Mouse (Mus musculus) ES-Bruce4 (cell line): ENCODE measurements at regions not wholly inside any gene's neighbourhood (a gene's known extent, or its start where the extent isn't known, plus 50 kb on each side); places are given as distances from the start of the nearest gene placed in this dataset.

Experiments
- CTCF ChIP-seq: IDR thresholded peaks from one replicate; pipeline ENCODE4 v1.8.1; 2011; ENCODE audit warnings: low read depth, low read length
- EP300 ChIP-seq: IDR thresholded peaks from 2 replicates; pipeline ENCODE4 v1.6.1; 2011; ENCODE audit warnings: low read depth, low read length; ENCODE audit not compliant: insufficient read depth
- POLR2A ChIP-seq: IDR thresholded peaks from one replicate; pipeline ENCODE4 v1.8.1; 2011; ENCODE audit warnings: low read length; ENCODE audit not compliant: insufficient read depth

DNA sequence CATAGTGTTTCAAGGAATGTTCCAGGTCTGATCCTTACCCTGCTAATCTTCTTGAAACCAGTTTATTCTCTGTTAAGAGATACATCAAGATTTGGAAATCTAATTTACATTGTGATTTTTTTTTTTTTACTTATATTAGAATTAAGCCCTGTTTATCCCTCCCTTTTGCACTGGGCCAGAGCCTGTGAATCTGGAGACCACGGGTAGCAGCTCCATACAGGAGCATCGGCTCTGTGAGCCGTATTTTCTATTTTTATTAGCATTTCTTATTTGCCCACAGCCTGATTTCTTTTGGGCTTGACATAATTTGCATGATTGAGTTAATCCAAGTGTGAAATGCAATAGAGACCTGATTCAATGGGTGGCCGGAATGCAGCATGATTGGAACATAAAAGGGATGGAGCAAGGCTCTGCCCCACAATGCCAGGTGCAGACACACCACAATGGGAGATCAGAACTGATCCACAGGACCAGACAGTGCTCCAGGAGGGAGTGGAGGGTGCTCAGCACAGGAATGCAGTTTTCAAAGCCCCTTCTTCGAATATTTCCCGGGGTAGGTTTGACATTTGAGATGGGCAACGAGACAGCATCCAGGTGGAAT, 67.9 kb upstream of the Mrps9 start:
- no peak for TF ChIP-seq CTCF
- no peak for TF ChIP-seq POLR2A
- TF ChIP-seq EP300 = no peak
